Mouse (Mus musculus) heart, postnatal 0 days (tissue): ENCODE data around the gene Sema5a. TPM values are rescaled to one million over a fixed set of nuclear protein-coding genes. Genes with fewer than 3 reads are reported as not detected.

Experiments
- ATAC-seq: fragments of 200-750 bp; cut with Nextera tagmentation; 2 replicates; pipeline ENCODE4 v1.8.0; 2017; ENCODE audit warnings: low read depth, moderate number of reproducible peaks, moderate library complexity; ENCODE audit not compliant: insufficient read depth
- DNase-seq: peaks from one replicate; pipeline ENCODE4 v3.0.0-alpha.2; 2016; ENCODE audit warnings: low spot score
- H3K27ac ChIP-seq: fragments of 300-500 bp; sonication (generic); 2 replicates; pipeline ENCODE4 v1.5.1; 2014; ENCODE audit warnings: low read depth, mild to moderate bottlenecking
- H3K27me3 ChIP-seq: fragments of 300-500 bp; sonication (generic); 2 replicates; pipeline ENCODE4 v1.6.1; 2014; ENCODE audit warnings: low read length, mixed read lengths; ENCODE audit not compliant: control insufficient read depth, insufficient read depth
- H3K36me3 ChIP-seq: fragments of 300-500 bp; sonication (generic); replicated peaks from 2 replicates; pipeline ENCODE4 v1.6.1; 2014; ENCODE audit warnings: low read length, mixed read lengths; ENCODE audit not compliant: control insufficient read depth, insufficient read depth
- H3K4me1 ChIP-seq: fragments of 300-500 bp; sonication (generic); 2 replicates; pipeline ENCODE4 v1.6.1; 2014; ENCODE audit warnings: antibody characterized with exemption; ENCODE audit not compliant: control insufficient read depth, insufficient read depth
- H3K4me2 ChIP-seq: fragments of 300-500 bp; sonication (generic); 2 replicates; pipeline ENCODE4 v1.6.1; 2014; ENCODE audit warnings: low read depth, mild to moderate bottlenecking, low read length, moderate library complexity
- H3K4me3 ChIP-seq: fragments of 300-500 bp; sonication (generic); 2 replicates; pipeline ENCODE4 v1.5.1; 2014; ENCODE audit warnings: low read depth, low read length
- H3K9ac ChIP-seq: fragments of 300-500 bp; sonication (generic); replicated peaks from 2 replicates; pipeline ENCODE4 v1.6.1; 2014; ENCODE audit warnings: low read depth, low read length, mixed read lengths
- H3K9me3 ChIP-seq: fragments of 300-500 bp; sonication (generic); replicated peaks from 2 replicates; pipeline ENCODE4 v1.6.1; 2016; ENCODE audit warnings: low read length; ENCODE audit not compliant: control insufficient read depth
- CTCF ChIP-seq: IDR thresholded peaks from 2 replicates; pipeline ENCODE4 v1.5.1; 2016; ENCODE audit warnings: antibody characterized with exemption, control low read depth, low read depth
- EP300 ChIP-seq: IDR thresholded peaks from 2 replicates; pipeline ENCODE4 v1.6.1; 2016; ENCODE audit warnings: antibody characterized with exemption, low read depth
- WGBS: fragments of 180-500 bp; shearing (Covaris S2); extraction: QIAGEN DNeasy Blood & Tissue Kit; methylation state at CpG from one replicate; pipeline ENCODE4 v1.1.7; 2014; 5-methylcytosine and 5-hydroxymethylcytosine counted together
- polyA plus RNA-seq: library from polyadenylated mRNA; unstranded; fragments of >200 nt; fragmentation: Nextera tagmentation; extraction: Ambion mirVana; gene quantifications from 2 replicates; pipeline ENCODE4 v1.2.1, GENCODE M21; 2015
- total RNA-seq: library from RNA; depleted of rRNA; stranded (reverse); fragments of >200 nt; gene quantifications from 2 replicates; pipeline ENCODE4 v1.2.3, GENCODE M21; 2014; ENCODE audit warnings: low replicate concordance

Sema5a gene
- total and polyA plus RNA-seq, 2 experiments from 2014 or later, result 3.7 to 11.5 TPM

DNA sequence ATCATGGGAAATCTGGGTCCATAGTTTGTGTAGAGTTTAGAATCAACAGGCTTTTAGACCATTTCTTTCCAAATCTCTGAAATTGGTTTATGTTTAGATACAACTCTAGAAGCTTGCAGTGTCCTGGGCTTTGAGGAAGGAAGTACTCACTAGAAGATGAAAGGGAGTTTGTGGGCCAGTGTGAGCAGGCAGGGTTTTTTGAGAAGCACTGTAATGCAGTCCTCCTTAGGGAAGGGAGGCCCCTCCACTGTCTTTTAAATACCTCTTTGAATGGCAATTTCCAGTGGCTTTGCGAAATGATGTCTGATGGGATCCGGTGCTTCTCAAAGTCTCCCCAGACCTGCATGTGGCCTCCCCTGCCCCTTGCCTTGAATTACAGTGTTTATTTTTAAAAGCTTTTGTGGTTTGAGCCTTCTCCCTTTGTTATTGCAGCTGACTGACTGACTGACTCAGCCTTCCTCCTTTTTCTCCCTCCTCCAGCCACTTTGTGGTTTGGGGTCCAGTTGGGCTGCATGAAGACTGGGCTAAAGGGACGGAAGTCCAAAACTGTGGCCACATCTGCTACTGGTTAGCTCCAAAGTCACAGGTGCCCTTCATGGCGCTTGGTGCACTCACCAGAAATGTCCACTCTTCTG is 83.9 kb downstream of the Sema5a start:
- Histone ChIP-seq H3K4me3 (no peak overlapping the region), H3K4me1 (peaks cover 9% of the 10 kb centered on the region; the same call in 1 of the 2 replicates), H3K9me3 (no peaks in the 10 kb centered on the region), H3K4me2 (no peak overlapping the region), H3K9ac (no peak overlapping the region), H3K27ac (no peak overlapping the region), H3K36me3 (no peaks in the 10 kb centered on the region), H3K27me3 (no peaks in the 10 kb centered on the region)
- WGBS, result 64% methylated on average over 4 of the region's 4 CpGs
- no peak for ATAC-seq
- TF ChIP-seq EP300, result no peak
- no peak for TF ChIP-seq CTCF
- no peak for DNase-seq

DNA sequence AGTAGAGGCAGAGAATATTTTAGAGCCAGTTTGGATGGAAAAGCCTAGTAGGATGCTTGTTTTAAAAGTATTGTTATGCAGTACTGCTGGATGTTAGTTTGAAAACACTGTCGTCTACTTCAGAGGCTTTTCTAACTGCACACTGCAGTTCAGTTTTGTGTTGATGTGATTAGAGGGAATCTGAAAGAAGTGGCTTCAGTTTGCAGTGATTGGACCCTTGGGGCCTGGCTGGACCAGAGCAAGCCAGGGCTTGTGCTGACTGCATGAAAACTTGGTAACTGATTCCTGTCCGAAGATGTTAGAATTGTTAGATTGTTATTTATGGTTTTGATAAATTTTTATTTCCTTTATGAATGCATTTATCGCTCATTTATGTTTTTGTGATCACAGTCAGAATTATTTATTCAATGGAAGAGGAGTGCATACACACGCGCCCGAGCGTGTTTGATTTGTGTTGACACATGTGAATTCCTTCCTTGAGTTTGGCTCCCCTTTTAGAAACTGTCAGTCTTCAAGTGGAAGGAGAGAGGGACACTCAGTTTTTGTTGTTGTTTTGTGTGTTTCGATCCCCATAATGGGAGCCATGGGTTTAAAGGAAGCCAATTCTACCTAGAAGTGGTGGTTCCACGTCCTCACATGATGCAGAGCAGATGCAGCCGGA is 85.2 kb downstream of the Sema5a start:
- H3K36me3 ChIP-seq, result no peaks in the 10 kb centered on the region
- H3K27ac ChIP-seq, result no peak overlapping the region; the same call in 1 of the 2 replicates
- no peak for ATAC-seq
- TF ChIP-seq CTCF (no peak), EP300 (no peak)
- DNase-seq, result no peak
- H3K27me3 ChIP-seq, result no peaks in the 10 kb centered on the region
- peak overlapping the region; percentile 12; the same call in 1 of the 2 replicates for H3K4me2 ChIP-seq
- peaks cover 15% of the 10 kb centered on the region; the same call in 1 of the 2 replicates for H3K4me1 ChIP-seq
- WGBS, result 56% methylated on average over 10 of the region's 10 CpGs
- H3K9ac ChIP-seq, result no peak overlapping the region
- no peaks in the 10 kb centered on the region for H3K9me3 ChIP-seq
- no peak overlapping the region for H3K4me3 ChIP-seq

DNA sequence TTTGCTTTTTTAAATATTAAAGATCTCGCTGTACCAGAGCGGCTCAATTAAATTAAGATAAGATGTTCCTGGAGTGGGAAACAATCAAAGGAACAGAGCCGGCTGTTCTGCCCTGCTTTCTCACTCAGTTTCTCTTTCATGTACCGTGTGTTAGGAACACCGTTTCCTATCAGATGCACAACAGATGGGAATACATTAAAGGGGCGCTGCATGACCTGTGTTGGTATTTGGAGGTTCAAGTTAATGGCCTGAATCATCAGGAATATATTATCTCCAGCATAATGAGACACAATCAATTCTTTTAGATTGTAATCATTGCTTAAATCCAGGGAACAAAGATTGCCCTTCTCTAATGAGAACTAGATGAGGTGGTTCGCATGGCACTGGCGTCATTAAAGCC is 85.8 kb downstream of the Sema5a start:
- Histone ChIP-seq H3K4me1 (peaks cover 15% of the 10 kb centered on the region; the same call in 1 of the 2 replicates), H3K9ac (no peak overlapping the region), H3K27me3 (no peaks in the 10 kb centered on the region), H3K9me3 (no peaks in the 10 kb centered on the region), H3K4me3 (no peak overlapping the region), H3K4me2 (peak overlapping the region; percentile 12; the same call in 1 of the 2 replicates), H3K36me3 (no peaks in the 10 kb centered on the region), H3K27ac (no peak overlapping the region)
- ATAC-seq (no peak), DNase-seq (no peak)
- WGBS, result 73% methylated on average over 8 of the region's 8 CpGs
- TF ChIP-seq EP300 (no peak), CTCF (no peak)

DNA sequence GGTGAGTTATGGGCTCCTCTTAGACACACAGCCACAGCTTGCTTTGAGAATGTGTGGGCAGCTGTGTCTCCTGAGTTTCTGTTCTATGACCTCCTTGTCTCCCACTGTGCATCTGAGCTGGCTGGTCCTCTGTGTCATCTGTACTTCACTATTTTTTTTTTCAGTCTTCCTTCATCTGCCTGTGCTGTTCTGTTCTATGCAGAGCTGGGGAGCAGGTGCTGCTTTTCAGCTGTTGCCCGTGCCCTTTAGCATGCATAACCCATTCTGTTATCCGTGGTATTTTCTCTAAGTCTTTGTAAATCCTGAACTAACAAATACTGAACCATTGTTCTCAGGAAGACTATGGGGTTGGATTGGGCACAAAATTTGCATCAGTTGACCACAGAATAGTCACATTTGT is 86.4 kb downstream of the Sema5a start:
- TF ChIP-seq EP300 (no peak), CTCF (no peak)
- no peaks in the 10 kb centered on the region for H3K27me3 ChIP-seq
- DNase-seq, result no peak
- WGBS, result 79% methylated on average over 2 of the region's 2 CpGs
- no peak for ATAC-seq
- no peak overlapping the region for H3K4me3 ChIP-seq
- H3K27ac ChIP-seq, result no peak overlapping the region
- peaks cover 15% of the 10 kb centered on the region; the same call in 1 of the 2 replicates for H3K4me1 ChIP-seq
- H3K4me2 ChIP-seq, result no peak overlapping the region
- no peaks in the 10 kb centered on the region for H3K36me3 ChIP-seq
- no peak overlapping the region for H3K9ac ChIP-seq
- H3K9me3 ChIP-seq, result no peaks in the 10 kb centered on the region

DNA sequence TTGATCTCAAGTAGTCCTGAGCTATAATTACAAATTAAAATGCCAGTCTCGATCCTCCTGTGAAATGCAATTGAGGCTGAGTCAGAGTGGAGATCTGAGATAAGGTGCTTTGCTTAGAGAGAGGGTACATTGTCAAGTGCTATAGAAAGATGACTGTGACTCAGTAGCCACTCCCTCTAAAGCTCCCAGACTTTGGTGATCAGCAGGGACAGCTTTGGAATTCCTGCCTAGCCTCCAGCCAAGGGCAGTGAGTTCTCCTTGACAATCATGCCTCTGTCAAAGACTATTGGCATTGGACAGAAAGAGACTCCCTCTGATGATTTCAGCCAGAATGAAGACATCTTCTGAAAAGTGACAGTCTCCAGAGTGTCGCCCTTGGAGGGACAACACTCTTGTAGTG is 88.8 kb downstream of the Sema5a start:
- ATAC-seq (no peak), DNase-seq (no peak)
- Histone ChIP-seq H3K36me3 (no peaks in the 10 kb centered on the region), H3K4me3 (no peak overlapping the region), H3K9ac (no peak overlapping the region), H3K9me3 (no peaks in the 10 kb centered on the region), H3K27ac (no peak overlapping the region), H3K4me1 (peaks cover 15% of the 10 kb centered on the region; the same call in 1 of the 2 replicates), H3K27me3 (no peaks in the 10 kb centered on the region), H3K4me2 (no peak overlapping the region)
- 51% methylated on average over 2 of the region's 2 CpGs for WGBS
- TF ChIP-seq EP300 (no peak), CTCF (no peak)
